Mouse (Mus musculus): Measurements from ENCODE around the gene Cdc42se1.

Cdc42se1 gene

DNA sequence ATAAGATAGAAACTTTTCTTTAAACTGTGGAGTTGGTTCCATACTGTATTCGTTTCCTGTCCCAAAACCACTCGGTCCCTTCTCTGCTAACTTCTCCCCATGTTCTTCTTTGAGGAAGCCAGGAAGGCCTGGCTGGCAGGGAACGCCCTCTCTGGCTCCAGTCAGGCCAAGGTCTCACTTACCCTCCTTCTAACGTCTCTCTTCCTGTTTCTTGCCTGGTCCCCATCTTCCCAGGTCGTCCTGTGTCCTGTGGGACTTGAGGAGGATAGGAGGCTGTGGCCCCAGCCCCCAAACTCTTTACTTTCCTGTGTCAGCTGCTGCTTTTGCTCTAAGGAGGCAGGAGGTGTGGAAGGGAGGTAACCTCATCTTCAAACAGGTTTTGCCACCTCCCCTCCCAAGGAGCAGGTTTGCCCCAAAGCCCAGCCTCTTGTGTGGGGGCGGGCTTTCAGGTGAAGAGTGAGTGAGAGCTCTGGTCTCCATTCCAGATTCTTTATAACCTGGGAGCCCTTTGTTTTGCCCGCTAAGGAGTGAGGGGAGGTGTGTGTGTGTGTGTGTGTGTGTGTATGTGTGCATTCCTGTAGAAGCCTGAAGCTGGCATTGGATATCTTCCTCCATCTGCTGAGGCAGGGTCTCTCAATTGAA, 22.4 kb downstream of the Cdc42se1 start, which contains the start of gene Bnipl:
Gene Bnipl, minus strand, starts transcription at position 411 of the 642 bp plus-strand sequence.
- in situ Hi-C loops (cut with MboI, MseI): no loop called here

DNA sequence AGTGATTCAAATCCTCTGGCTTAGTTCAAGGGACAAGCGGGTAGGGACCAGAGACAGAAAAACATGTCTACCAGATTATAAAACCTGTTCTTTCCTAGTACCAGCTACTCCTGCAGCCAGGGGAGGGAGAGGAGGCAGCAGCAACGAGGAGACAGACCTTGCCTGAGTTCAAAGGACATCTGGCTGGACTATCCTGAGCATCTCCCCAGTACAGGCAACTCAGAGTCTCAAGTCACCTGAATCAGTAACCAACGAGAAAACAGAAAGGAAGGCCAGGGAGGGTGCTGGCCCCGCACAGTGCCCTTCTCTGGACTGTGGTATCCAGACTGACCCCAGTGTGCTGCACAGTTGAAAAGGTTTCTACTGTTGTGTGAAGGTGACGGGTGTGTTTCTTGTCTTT, 28.4 kb downstream of the Cdc42se1 start:
- in situ Hi-C loops (cut with MboI, MseI): no loop called here

DNA sequence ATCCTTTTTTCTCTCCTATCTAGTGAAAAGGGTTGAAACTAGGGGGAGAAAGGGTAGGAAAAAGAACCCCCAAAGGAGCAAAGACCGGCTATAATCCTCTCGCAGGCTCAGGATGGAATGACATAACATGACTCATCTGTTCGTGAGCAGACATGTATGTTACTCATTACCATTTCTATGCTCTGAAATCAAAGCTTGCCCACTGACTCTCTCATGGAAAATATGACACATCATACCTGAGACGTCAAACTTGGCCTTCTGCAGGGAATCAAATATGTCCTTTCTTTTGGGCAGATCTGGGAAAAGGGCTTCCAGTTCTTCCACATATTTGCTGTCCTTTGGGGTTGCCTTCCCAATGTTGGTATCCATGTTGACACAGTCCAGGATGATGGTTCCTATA, 33.4 kb downstream of the Cdc42se1 start:
- in situ Hi-C loops (cut with MboI, MseI): no loop called here

DNA sequence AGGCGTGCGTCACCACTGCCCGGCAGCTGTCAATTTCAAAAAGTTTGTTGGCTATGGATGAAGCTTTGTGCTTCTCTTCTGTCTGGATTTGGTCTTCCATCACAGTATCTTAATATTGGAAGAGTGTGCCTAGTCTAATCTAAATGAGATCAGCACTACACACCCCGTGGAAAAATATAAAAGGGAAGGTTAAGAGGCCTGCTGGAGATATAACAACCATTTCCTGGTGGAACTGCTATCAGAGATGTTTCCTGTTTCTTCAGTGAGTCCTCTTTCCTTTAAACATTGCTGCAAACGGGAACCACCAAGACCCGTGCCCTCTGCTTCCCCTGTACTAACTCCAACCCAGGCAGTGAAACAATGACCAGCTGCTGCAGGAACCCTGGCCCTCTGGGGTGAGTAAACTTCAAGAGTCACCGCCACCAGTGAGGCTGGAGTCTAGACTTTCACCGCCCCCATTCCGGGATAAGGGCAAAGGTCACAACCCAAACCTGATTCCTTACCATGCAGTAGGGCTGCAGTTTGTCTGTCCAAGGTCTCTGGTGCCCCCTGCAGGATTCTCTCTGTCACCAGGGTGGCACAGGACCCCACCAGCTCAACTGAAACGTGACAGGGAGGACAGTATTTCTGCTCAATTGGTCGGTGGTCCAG, 34.7 kb downstream of the Cdc42se1 start:
- in situ Hi-C loops (cut with MboI, MseI): no loop called here

DNA sequence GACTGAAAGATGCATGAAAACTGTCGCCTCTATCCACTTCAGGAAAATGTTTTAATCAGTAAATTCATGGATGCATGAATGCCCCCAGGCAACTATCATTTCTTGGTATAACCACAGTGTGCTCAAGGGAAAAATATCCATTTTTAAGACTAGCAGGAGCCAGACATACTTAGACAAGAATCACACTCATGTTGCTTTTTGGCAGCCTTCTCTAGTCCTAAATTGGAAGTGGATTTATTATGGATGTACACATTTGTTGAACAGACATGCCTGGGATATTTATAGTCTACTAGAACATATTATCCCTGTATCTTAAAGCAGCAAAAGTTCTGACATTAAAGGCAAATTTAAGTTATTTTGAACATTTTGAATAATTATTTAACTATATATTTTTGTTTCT, 36.2 kb downstream of the Cdc42se1 start:
- in situ Hi-C loops (cut with MboI, MseI): no loop called here

DNA sequence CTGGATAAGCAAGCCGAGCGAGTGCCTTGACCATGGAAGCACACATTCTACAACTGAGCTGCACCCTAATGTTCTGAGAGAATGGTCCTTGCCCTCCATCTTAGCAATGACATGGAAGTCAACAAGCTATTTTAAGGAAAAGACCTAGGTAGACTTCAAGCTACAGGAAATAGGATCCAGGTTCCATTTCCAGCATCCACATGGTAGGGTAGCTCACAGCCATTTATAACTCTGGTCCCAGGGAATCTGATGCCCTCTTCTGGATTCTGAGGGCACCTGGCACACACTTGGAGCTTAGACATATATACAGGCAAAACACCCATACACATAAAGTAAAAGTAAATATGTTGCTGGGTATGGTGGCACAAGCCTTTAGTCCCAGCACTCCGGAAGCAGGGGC, 37.5 kb downstream of the Cdc42se1 start:
- in situ Hi-C loops (cut with MboI, MseI): no loop called here

DNA sequence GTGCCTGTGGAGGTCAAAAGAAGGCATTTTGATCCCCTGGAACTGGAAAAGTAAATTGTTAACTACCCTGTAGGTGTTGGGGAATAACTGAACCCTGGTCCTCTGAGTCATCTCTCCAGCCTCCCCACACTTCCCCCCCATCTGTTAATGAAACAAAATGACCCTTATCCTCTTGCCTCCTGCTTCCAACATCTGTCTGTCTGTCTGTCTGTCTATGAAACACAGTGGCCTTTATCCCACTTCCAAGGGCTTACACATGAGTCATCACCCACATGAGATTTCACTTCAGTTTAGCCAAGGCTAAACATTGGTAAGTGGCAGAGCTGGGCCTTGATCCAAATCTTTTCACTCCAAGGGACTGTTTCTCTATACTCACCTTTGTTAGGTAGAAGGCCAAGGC, 39.3 kb downstream of the Cdc42se1 start:
- in situ Hi-C loops (cut with MboI, MseI): no loop called here

DNA sequence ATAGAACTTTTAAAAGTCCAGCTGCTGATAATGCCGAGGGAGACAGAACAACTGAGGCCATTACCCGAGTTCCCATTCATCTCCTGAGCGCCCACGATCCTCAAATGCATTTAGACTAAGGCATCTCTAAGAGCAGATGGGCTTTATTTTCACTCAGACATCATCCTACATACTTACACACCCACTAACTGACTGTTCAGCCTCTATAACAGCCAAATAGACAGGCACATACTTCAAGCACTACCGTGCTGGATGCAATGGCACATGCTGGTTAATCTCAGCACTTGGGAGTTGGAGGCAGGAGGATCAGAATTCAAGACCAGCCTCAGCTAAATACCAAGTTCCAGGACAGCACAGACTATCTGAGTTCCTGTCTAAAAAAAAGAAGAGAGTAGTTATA, 41.3 kb downstream of the Cdc42se1 start:
- in situ Hi-C loops (cut with MboI, MseI): no loop called here

DNA sequence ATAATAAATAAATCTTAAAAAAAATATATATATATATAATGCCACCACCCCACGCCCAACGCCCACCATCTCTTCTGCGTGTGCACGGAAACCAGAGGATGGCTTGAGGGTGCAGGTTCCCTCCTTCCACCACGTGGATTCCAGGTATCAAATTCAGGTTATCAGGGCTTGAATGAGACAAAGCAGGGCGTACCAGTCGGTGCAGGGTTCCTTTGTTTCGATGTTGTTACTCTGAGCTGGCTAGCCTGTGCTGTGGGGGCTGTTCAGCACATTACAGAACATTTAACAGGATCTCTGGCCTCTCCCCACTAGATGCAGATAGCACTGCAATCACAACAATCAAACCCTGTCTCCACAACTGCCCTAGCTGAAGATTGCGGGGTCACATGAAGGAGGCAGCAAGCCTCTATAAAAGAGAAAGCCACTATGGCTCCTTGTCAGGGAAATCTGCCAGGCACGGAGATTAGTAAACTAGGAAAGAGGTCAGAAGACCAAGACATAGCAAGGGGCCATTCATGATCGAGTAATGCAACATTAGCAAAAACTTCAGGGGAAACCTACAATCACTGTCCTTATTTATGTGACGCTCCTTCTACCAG, 42.3 kb downstream of the Cdc42se1 start:
- in situ Hi-C loops (cut with MboI, MseI): no loop called here

DNA sequence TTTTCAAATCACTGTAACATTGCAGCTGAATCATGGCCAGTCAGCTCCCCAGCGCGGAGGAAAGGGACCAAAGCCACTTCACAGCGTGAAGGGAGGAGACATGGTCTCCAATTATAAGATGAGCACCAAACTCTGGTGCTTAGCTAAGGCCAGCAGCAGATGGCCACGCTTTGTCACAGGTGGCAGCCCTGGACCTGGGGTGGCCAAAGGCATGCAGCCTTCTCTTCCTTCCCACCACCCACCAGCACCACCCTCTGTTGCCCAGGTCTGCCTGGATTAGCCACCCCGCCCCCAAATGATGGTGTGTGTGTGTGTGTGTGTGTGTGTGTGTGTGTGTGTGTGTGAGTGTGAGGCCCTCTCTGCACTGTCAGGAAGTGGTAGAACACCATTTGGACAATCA, 44.9 kb downstream of the Cdc42se1 start:
- in situ Hi-C loops (cut with MboI, MseI): no loop called here

DNA sequence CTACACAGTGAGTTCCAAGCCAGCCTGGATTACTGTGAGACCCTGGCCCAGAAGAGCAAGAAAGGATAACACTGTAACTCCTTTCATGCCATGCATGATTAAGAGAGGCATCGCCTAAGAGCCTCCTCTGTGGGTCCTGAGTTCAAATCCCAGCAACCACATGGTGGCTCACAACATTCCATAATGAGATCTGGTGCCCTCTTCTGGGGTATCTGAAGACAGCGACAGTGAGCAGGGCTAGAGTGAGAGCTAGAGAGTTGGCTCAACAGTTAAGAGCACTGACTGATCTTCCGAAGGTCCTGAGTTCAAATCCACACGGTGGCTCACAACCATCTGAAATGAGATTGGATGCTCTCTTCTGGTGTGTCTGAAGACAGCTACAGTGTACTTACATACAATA, 45.9 kb downstream of the Cdc42se1 start:
- in situ Hi-C loops (cut with MboI, MseI): no loop called here

DNA sequence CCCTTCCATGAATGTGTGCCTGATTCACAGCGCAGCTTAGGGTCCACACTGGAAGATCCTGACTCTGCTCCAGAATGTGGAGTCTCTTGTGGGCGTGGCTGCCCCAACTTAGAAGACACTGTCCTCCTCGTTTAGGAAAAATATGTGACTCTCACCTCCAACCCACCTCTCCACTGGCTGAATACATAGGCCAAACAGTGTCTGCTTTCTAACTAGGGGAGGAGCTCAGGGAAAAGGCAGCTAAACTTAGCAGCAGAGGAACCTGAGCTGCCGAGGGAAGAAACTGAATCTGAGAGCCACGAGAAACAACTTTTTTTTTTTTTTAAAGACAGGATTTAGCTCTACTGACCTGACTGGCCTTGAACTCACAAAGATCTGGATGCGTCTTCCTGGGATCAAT, 46.6 kb downstream of the Cdc42se1 start:
- in situ Hi-C loops (cut with MboI, MseI): no loop called here

DNA sequence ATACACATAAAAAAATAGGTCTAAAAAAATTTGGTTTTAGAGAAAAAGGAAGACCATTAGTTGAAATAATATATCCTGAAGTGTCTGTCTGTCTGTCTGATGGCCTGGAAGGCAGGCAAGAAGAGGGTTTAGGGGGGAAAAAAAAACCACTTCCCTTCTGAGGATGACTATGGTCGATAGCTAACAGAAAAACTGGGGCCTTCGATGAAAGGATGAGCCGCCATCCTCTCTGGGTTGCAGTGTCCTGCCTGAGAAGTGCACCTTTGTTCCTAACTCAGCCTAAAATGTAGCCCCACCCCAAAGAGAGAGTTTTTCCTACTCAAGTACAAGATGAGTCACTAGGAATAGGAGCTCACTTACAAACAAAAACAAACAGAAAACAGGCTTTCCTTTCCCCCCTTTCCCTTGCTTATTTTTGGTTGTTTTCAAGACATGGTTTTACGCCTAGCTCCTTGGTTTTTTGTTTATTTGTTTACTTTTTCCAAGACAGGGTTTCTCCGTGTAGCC, 47.9 kb downstream of the Cdc42se1 start:
- in situ Hi-C loops (cut with MboI, MseI): no loop called here

DNA sequence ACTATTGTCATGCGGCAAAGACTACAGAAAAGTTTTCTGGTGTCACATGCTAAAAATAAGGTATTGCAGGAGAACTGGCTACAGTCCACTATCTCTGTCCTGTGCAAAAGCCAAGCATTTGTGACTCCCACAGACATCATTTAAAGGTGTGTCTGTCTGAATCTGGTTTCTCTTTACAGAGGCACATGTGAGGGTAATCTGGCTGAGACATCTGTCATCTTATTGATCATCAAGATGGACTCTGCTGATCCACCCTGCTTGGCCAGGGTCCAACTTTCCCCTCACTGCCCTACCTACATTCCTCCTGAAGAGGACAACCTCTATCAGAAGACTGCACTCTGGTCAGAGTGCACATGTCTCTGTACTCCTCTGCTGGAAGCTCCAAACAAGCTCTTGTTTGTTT, 48.6 kb downstream of the Cdc42se1 start:
- in situ Hi-C loops (cut with MboI, MseI): no loop called here

DNA sequence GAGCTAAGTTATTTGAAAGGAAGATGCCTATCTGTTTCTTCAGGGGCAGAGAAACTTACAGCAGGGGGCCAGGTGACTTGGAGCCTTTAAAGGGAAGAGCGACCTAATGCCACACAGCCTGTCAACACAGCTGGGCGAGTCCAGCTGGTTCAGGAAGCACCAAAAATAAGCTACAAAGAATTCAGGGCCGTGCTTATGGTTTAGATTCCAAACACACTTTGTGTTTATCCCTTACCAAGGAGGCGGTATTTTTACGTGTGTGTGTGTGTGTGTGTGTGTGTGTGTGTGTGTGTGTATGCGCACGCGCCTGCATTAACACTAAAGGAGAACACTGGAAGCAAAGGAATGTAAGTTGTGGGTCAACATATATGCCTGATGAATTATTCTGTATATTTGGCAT, 52.2 kb downstream of the Cdc42se1 start:
- in situ Hi-C loops (cut with MboI, MseI): no loop called here

DNA sequence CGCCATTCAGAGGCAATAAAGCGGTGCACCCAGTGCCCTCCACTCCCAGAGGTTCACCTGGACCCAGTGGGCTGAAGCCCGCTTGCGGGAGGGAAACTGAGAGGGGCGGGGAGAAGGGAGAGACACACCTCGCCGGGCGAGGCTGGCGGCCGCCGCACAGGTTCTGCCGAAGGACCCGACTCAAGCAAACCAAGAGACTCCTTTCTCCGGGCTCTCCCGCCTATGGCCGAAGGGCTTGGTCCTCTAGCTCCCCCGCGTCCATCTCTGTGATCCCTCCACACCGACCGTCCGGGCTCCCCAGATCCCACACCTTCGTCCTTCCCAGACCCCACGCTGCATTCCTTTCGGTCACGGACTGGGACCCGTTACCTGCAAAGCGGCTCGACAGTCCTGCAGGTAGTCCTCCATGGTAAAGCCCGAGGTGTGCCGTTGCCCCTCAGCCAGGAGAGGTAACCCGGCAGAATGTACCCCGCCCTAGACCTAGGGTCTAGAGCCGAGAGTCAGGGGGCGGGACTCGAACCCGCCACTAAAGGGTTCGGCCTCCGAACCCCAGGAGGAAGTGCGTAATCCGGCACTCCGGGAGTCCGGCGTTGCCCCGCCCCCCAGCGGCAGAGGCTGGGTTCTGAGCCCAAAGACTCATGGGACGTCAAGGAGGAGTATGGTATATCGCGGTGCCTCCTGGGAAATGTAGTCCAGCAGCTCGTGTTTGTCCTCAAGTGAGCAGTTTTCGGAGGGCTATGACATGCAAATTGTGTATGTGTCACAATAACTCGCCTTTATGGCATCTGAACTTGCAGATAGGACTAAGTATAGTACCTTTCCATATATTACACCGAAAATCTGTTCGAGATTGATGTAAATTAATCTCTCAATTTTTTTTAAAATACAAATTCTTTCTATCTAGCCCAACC, 52.9 kb downstream of the Cdc42se1 start, which contains the start of the genes Mindy1 and Prune1:
Gene Mindy1, plus strand, starts transcription at position 130 of the 911 bp plus-strand sequence.
Gene Prune1, minus strand, starts transcription at position 861 of the 911 bp plus-strand sequence.
- in situ Hi-C loops (cut with MboI, MseI): no loop called here

DNA sequence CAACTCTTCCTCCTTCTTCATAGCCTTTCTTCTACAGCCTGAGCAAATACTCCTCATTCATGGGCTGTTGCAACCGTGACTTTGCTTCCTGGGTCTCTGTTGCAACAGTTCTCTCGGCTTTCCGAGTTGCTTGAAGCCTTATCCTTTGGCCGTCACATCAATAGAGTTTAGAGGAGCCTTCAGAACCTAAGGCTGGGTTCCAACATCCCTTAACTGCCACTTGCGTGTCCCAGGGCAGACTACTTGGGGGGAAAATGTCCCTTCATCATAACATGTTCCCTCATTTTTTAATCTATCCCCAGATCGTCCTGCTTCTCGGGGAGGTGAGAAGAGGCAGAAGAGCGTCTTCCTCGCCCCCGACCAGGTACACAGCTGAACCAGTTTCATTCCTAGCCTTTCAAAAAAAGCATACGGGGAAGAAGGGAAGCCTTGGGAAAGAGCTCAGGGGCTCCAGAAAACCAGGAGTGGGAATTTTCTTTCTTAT, 53.9 kb downstream of the Cdc42se1 start:
- in situ Hi-C loops (cut with MboI, MseI): no loop called here

DNA sequence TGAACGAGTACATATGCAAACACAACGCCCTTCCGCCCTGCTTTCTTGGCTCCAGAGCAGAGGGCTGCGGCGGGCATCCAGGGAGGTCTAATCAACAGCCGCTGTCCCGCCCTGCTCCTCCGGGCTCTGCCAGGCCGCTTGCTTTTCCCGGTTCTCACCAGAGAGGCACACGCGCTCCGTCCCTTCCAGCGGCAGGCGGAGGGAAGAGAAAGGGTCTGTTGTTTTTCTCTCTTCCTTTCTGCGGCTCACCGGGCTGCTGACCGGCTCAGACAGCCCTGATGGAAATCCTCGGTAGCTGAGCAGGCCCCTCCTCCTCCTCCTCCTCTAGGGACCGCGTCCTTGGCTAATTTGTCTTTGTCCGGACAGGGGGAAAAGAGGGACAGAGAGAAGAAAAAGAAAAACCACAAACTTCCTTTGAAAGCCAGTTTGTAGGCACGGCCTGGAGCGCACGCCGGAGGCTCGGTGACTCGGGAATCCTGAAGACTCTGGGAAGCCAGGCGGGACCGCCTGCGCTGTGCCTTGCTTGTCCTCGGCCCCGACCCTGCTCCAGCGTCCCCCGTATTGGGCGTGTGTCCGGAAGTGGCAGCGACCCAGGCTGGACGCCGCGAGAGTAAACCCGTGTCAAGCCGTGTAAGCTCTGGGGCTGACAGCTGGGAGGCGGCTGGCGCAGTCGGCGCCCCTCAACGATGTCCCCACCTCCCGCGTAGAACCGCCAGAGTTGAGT, 54.5 kb downstream of the Cdc42se1 start:
- in situ Hi-C loops (cut with MboI, MseI): no loop called here

DNA sequence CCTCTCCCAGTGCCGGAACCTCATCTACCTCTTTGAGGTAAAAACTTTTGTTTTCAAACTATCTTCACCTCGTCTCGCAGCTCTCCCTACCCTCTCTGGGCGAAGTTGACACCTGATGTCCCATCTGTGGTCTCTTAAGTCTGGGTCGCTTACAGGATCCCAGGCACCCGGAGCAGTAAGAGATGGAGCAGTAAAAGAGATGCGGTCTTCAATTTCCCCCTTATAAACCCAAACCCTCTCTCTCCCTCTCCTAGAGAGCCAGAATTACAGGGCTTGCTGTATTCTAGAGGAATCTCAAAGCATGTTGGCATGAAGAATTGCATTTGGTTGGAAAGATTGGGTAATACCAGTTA, 55.0 kb downstream of the Cdc42se1 start:
- in situ Hi-C loops (cut with MboI, MseI): no loop called here

DNA sequence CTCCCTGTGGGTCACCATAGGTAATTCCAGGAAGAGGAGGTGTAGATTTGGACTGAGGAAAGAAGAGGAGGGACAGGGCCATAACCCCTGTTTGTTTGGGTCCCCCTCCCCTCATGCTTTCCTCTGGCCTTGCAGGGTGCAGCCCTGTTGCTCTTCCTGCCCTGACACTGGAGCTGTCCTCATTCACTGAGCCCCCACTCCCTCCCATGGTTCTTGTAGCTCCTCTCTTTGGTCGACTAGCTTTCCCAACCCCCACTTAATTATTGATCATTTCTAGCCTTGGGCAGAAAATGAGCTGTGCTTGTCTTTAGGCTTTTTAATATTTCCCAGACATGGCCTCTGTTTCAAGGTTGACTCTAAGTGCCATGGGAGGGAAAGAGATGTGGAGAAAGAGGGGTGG, 55.5 kb downstream of the Cdc42se1 start:
- in situ Hi-C loops (cut with MboI, MseI): no loop called here

Measured in T-helper 1 cell (primary cell).